Mouse (Mus musculus): Measurements from ENCODE around the gene Lats1.
"Not testable (repeated sequence)": the region's sequence is repeated elsewhere in the genome, so short reads cannot be mapped to it uniquely, and the experiment has no call there.

Lats1 gene

DNA sequence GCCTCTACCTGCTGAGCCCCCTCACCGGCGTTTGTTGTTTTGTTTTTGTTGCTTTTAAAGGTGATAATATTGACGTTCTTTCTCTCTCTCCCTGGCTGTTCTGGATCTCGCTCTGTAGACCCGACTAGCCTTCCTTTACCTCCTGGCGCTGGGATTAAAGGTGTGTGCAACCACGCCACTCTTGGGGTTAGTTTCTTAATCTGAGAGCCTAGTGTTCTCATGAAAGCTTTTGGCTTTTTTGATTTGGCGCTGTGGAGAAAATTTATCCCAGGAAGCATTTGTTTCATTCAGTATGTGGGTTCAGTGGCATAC, 45.4 kb downstream of the Lats1 start:
- no peak for DNase-seq (ENCODE audit: low spot score in 2 of 2)

DNA sequence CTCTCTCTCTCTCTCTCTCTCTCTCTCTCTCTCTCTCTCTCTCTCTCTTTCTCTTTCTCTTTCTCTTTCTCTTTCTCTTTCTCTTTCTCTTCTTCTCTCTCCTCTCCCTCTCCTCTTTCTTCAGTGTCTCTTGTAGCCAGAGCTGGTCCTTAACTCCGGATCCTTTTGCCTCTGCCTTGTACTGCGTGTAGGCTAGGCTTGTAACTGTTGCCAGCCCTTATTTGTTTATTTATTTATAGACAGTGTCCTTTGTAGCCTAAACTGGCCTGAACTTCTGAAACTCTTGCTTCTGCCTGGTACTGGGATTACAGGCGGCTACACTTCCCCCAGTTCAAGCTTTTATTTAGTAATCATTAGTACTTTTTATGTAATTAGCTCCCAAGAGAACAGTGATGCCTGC, 46.0 kb downstream of the Lats1 start:
- no peak for DNase-seq (ENCODE audit: low spot score in 2 of 2)

GRCm38 (mm10) chr10:7731582-7731981, 50.6 kb downstream of the Lats1 start:
- no peak for DNase-seq (ENCODE audit: low spot score in 2 of 2)

DNA sequence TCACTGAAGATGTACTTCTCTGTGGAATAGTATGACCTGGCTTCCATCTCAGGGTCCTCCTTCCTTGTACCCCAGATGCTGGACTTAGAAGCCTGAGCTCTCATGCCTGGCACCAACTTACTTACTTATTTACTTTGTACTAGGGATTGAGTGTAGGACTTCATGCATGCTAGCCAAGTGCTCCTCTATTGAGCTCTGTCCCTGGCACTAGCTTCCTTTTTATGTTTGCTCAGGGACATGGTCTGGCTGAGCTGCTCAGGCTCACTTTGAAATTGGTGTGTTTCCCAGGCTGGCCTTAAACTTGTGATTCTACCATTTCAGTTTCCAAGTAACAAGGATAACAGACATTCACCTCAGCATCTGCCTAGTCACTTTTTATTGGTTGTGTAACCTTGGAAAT, 56.1 kb downstream of the Lats1 start:
- no peak for DNase-seq (ENCODE audit: low spot score in 2 of 2)

GRCm38 (mm10) chr10:7737914-7738313, 56.9 kb downstream of the Lats1 start:
- DNase-seq (ENCODE audit: low spot score in 2 of 2): no peak

DNA sequence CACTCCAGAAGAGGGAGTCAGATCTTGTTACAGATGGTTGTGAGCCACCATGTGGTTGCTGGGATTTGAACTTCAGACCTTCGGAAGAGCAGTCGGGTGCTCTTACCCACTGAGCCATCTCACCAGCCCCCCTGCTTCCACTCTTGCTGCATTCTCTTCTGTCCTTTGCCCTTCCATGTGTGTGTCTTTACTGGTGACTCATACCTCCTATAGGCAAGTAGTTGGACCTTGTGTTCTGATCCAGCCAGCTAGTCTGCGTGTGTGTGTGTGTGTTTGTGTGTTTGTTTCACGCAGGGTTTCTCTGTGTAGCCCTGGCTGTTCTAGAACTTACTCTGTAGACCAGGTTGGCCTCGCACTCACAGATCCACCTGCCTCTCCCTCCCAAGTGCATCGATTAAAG, 64.5 kb downstream of the Lats1 start:
- not testable (repeated sequence) for DNase-seq (ENCODE audit: low spot score in 2 of 2)

GRCm38 (mm10) chr10:7748752-7749151, 67.7 kb downstream of the Lats1 start:
- no peak for DNase-seq (ENCODE audit: low spot score in 2 of 2)

- DNase-seq (ENCODE audit: low spot score in 2 of 2): no peak
Observed at GRCm38 (mm10) chr10:7757544-7757943, 76.5 kb downstream of the Lats1 start.

All from urinary bladder, postnatal 36 days (tissue).